Mouse (Mus musculus) common myeloid progenitor, adult 5-6 weeks (primary cell): ENCODE results near the gene E130114P18Rik. TPM values are rescaled to one million over a fixed set of nuclear protein-coding genes. Genes with fewer than 3 reads are reported as not detected.
A peak's percentile ranks its signal among the peaks of the same experiment; 100 is the strongest.

Experiments used
- ATAC-seq: replicated peaks from 2 replicates; pipeline ENCODE4 v1.8.0; 2016; ENCODE audit warnings: low read depth, mild to moderate bottlenecking, moderate TSS enrichment, inconsistent platforms; ENCODE audit not compliant: poor library complexity, severe bottlenecking
- total RNA-seq: library from RNA; stranded (forward); fragments of 200-1000, 187-1606 nt; gene quantifications from 2 replicates; pipeline ENCODE4 v1.2.3, GENCODE M21; 2017

Gene E130114P18Rik
- not detected in 2 replicates for total RNA-seq

- no peak for ATAC-seq
Measured at GRCm38 (mm10) chr4:97777706-97778176, at the start of gene E130114P18Rik. E130114P18Rik (minus strand) TSS chr4:97778078.

GRCm38 (mm10) chr4:97827115-97827514, 49.2 kb upstream of the E130114P18Rik start:
- no peak for ATAC-seq

GRCm38 (mm10) chr4:97825841-97826240, 48.0 kb upstream of the E130114P18Rik start:
- ATAC-seq, result no peak

GRCm38 (mm10) chr4:97825432-97825831, 47.6 kb upstream of the E130114P18Rik start:
- no peak for ATAC-seq

GRCm38 (mm10) chr4:97824451-97824850, 46.6 kb upstream of the E130114P18Rik start:
- no peak for ATAC-seq

GRCm38 (mm10) chr4:97823512-97823911, 45.6 kb upstream of the E130114P18Rik start:
- no peak for ATAC-seq

- ATAC-seq, result no peak
Measured at GRCm38 (mm10) chr4:97821556-97822251, 43.8 kb upstream of the E130114P18Rik start.

- ATAC-seq, result no peak
Measured at GRCm38 (mm10) chr4:97820474-97821259, 42.8 kb upstream of the E130114P18Rik start.

- no peak for ATAC-seq
Measured at GRCm38 (mm10) chr4:97819101-97819500, 41.2 kb upstream of the E130114P18Rik start.

- ATAC-seq, result no peak
Measured at GRCm38 (mm10) chr4:97818498-97818897, 40.6 kb upstream of the E130114P18Rik start.

GRCm38 (mm10) chr4:97817741-97818140, 39.9 kb upstream of the E130114P18Rik start:
- no peak for ATAC-seq

- ATAC-seq, result no peak
Measured at GRCm38 (mm10) chr4:97816753-97817152, 38.9 kb upstream of the E130114P18Rik start.

- ATAC-seq, result no peak
Measured at GRCm38 (mm10) chr4:97816001-97816400, 38.1 kb upstream of the E130114P18Rik start.

- no peak for ATAC-seq
Measured at GRCm38 (mm10) chr4:97814515-97814914, 36.6 kb upstream of the E130114P18Rik start.

GRCm38 (mm10) chr4:97813996-97814395, 36.1 kb upstream of the E130114P18Rik start:
- ATAC-seq, result no peak

- ATAC-seq, result no peak
Measured at GRCm38 (mm10) chr4:97813035-97813434, 35.2 kb upstream of the E130114P18Rik start.

GRCm38 (mm10) chr4:97810348-97810939, 32.6 kb upstream of the E130114P18Rik start:
- peak; percentile 71 for ATAC-seq

- no peak for ATAC-seq
Measured at GRCm38 (mm10) chr4:97809582-97810295, 31.9 kb upstream of the E130114P18Rik start.

- 0 out of 2 replicates have a peak, but pooled peaks have one; percentile 23 for ATAC-seq
Measured at GRCm38 (mm10) chr4:97808885-97809284, 31.0 kb upstream of the E130114P18Rik start.

GRCm38 (mm10) chr4:97806924-97807323, 29.0 kb upstream of the E130114P18Rik start:
- no peak for ATAC-seq
